Mouse (Mus musculus) embryo, embryonic 9.5 days (tissue): Measurements from ENCODE around the gene Ptpra.
A peak's percentile ranks its signal among the peaks of the same experiment; 100 is the strongest.

ENCODE experiments used
- DNase-seq: peaks from one replicate; pipeline ENCODE4 v3.0.0-alpha.2; 2017; ENCODE audit errors: extremely low spot score

Gene Ptpra

DNA sequence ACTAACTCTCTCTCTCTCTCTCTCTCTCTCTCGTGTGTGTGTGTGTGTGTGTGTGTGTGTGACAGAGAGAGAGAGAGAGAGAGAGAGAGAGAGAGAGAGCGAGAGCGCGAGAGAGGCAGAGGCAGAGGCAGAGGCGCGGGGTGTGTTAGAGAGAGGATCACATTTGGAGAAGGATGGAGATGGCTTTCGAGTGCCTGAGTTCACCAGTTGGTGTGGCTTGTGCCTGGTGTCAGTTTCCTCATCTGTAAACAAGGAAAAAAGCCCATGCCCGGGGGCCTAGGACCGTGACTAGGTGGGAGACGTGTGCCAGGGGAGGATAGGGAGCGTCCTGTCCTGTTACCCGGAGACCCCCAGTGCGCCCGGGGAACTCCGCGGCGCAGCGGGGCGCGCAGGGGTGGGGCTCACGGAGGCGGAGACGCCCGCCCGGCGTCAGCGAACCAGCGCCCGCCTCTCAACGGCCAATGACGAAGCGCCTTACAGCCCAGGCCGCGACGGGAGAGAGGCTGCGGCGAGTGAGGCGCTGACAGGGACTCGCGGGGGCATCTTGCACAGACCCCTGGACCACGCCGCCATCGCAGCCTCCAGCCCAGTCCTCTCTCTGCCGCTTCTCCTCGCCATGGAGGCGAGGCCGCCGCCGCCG is at the start of gene Ptpra:
TSS of gene Ptpra (plus strand) at position 485 of the 640 bp plus-strand sequence.
- DNase-seq: peak; percentile 92

DNA sequence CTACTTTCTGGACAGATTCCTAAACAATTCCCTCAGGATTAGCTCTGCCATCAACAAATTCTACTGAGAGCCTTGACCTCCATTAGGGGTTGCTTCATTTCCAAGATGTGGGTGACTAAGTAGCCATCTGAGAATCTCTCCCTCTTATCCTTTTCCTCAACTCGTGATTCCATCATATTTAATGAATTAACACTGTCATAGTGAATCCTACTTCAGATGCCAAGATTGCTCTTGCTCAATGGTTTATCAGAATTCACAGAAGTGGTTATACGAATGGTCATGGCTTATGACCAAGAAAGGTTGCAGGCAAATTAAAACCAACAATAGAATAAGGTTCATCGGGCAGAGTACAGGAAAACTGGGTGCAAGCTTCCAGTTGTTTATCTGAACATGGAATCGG is 48.2 kb upstream of the Ptpra start:
- DNase-seq: no peak

DNA sequence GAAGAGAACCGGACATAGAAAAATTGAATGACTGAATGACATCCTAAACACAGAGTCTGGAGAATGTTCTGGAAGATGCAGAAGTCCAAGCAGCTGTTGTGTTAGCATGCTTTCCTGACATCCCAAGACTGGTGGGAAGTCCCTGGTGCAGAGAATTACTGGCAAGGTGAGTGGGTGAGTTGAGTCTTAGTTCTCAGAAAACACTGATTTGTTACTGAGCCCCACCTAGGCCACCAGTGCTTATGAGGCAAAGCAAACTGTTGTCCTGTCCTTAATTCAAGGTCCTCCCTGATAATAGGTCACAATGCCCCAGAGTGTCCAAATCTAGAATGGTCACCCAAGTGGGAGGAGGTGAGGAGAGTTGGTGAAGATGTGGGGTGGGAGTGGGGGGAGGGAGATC is 45.1 kb upstream of the Ptpra start, which contains the start of the genes Gm28372 and 1700020A23Rik:
TSS of gene Gm28372 (plus strand) at position 301 of the 400 bp plus-strand sequence.
TSS of gene 1700020A23Rik (plus strand) at position 321 of the 400 bp plus-strand sequence.
- no peak for DNase-seq

DNA sequence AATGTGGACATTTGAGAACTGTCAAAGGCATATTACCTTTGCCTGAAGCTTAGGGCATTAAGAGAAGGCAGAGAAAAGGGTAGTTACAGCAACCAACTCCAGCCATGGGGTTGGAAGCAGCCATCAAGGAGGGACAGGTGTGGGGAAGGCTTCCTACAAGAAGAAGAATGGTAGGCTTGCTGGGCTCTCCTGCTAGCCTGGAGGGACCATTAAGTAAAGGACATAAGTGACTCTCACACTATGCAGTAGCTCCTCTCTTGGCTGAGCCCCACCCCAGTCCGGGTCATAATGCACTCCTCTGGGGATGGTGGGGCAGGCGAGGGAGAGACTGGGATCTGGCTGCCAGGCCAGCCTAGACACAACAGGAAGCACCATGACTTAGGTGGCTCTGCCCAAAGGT is 43.9 kb upstream of the Ptpra start, which contains the start of gene Tmem239:
TSS of gene Tmem239 (plus strand) at position 301 of the 400 bp plus-strand sequence.
- no peak for DNase-seq

DNA sequence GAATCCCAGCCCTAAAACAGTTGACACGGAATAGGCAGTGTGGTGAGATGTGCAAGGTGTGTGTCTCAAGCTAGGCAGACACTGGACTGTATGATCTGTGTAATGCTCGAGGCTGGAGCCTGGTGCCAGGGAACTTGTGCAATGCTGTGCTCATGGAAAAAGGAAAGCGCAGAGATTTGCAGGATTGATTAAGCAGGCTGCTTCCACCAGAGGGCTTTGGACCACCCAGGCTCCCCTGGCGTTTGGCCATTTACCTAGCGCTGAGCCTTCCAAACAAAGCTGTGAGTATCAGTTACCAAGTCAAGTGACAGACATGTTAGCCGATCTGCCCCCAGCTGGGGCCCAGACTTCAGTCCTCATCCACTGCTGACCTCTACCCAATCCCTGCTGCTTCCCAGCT is 41.9 kb upstream of the Ptpra start:
- peak; percentile 41 for DNase-seq

DNA sequence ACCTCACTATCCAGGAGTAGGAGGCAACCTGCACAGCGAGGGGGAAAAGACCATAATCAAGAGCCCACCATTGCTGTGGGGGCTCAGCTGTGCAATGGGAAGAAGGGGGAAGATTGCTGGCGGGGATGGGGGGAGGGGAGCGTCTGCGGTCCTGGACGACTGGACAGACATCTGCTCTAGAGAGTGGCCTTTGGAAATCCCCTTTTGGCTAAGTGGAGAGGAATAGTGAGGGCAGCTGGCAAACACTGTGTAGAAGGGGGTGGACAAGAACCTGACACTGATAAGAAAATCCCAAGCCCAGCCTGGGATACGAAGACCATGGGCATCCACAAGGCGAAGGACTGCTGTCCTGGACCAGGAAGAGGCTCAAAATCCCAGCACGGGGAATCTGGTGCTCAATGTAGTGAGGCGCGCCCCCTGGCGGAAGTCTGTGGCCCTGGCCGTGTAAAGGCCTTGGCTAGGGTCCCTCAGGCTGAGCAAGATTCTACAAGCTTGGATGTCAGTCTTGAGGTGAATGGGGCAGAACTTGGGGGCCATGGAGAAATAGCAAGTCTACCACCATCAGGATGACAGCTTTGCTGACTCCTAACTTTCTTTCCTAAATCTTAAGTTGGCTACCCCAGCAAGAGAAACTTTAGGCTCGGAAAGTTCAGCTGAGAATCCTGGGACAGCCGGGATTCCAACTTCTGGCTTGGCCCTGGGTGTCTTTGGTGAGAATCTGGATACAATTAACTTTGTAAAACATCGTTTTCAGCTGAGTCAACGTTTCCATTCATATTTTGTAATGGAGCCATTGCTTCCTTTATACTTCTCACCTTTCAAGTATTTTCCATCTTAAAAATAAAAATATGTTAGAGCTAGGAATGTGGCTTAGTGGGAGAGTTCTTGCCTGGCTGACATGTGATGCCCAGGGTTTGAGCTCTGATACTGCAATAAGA is 38.3 kb upstream of the Ptpra start:
- DNase-seq: peak; percentile 82

DNA sequence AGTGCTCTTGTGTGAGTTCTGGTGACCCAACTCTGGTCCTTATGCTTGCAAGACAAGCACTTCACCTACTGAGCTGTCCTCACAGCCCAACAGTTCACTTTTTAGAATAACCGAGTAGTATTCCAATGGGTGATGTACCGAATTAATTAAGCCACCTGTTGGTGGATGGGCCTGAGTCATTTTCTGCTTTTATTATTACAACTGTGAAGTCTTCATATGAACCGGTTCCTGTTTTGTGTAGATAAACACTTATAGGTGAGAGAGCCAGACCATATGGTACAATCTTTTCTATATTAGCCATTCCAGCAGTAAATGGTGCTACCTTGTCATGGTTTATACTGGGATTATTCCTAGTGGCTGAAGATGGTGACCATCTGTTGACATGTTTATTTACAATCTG is 37.3 kb upstream of the Ptpra start:
- no peak for DNase-seq

DNA sequence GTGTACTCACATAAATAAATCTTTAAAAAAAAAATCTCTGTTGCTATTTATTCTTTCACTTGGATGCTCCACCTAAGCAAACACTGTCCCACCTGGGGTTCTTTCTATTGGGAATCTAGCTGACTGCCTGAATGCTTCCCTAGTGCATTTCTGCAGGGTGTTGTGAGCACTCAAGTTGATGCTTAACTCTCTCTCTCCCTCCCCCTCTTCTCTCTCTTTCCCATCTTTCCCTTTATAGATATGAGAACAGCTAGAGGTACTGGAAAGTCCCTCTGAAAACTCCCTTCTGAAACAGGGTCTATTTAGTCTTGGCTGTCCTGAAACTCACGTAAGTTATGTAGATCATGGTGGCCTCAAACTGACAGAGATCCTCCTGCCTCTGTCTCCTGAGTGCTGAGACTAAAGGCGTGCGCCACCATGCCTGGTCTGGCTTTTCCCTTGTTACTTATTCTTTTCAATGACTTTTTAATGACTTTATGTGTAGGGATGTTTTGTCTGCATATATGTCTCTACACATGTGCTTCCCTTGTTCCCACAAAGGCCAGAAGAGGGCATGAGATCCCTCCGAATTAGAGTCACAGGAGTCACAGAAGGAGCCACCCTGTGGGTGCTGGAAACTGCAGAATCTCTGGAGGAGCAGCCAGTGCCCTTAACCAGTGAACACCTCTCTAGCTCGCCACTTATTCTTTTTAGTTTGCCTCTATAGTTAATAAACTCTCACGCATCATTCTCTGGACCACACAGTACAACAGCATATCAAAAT is 35.8 kb upstream of the Ptpra start:
- no peak for DNase-seq

DNA sequence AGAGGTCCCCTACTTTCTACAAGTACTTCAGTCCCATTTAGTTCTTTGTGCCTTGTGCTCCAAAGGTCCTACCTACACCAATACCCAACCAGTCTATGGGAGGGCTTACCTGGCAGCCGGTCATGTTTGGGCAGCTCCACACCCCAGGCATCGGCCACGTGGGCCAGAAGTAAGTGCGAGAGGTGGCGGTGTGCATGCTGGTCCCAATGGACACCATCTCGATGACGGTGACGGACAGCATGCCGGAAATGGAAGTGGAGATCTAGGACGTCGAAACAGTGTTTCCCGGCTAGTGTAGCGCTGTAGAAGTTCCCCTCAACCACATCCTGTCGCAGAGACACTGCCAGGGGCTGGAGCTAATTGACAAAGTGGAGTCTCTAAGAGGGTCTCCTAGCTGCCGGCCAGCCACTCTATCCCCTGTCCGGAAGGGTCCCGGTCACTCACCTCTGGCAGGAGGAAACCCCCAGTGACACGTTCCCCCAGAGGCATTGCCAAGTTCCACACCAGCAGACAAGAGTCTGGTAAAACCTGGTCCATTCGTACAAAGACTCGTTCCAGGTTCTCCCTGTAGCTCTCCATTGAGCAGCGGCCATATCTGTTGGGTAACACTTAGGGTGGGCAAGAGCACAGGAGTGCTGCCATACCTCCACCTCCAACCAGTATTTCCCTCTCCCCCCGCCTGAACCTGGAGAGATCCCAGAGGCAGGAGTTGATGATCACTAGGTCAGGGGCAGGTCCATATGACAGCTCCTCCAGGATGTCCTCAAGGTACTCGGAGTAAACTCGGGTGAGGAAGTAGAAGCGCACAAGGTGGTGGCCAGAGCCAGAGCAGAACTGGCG is 28.1 kb upstream of the Ptpra start:
- no peak for DNase-seq

DNA sequence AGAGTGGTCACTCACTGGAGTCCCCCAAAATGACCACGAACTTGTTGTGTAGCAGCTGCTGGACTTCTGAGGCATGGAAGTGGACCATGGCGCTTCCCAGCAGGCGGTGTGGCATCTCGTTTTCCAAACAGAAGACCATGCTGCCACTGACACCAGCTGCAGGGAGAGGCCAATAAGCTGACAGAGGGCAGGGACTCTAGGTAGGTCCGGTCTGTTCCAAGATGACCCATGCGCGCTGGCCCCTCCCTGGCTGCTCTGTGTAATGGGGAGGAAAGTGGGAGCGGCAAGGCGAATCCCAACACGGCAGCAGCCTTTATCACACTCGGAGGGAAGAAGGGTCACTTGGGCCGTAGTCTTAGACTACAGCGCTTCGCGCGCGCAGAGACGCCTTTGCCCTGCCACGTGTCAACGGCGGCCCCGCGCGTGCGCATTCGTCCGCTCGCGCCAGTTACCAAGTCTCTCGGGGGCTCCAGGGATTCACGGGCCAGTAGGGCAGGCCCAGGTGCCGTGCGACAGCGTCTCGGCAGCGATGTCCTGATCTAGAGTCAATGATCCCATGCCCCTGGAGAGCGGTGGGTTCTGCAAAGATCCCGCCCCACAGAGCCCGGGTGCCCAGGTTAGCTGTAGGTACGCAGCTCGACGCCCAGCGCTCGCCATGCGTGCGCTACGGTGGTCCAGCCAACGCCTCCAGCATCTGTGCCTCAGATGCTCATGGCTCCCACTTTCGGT is 26.5 kb upstream of the Ptpra start:
- no peak for DNase-seq

DNA sequence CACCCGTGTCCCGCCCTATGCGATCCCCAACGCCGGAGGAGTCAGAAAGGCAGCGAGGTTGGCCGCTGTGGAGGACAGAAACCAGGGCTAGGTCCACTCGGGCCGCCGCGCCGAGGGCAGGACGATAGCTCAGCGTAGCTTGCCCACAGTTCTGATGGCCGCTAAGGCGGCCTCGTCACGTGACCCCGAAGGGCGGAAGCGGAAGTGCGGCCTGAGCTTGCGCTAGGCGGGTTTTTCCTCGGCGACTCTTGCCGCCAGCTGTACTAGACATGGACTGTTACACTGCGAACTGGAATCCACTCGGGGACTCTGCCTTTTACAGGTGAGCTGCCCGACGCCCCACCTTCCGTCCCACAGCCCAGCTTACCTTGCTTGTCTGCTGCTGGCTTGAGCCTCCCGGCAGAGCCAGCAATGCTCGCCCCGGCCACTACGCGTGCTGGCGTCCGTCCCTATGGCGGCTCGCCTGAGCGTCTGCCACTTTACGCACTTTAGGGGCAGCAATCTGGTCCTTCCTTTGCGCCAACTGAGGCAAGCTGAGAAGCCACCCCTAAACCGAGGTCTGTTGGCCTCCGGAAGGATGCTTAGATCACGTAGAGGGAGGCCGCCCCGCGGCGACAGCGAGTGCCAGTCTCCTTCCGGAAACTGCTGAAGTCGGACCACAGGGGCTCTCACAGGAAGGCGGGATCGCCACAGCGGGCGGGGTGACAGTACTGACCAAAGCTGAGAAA is 25.8 kb upstream of the Ptpra start, which contains the start of the genes Vps16 and Pced1a:
TSS of gene Vps16 (plus strand) at position 214 of the 728 bp plus-strand sequence.
TSS of gene Pced1a (minus strand) at position 576 of the 728 bp plus-strand sequence.
- peak; percentile 91 for DNase-seq

DNA sequence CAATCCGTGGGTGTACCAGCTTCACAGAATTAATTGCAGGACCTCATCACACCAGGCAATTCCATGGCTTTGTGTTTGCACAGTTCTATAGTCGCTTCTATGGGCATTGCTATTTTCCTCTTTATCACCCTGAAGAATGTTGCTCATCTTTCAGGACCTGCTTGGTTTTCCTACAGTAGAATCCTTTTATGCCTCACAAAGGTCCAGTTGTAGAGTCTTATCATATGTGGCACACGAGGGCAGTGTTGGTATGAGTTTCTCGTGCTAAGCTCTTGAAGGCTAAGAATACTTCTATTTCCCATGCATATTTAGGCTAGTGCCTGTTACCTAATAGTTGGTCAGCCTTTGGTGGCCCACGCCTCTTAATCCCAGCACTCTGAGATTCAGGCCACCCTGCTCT is 25.0 kb upstream of the Ptpra start:
- DNase-seq: no peak

DNA sequence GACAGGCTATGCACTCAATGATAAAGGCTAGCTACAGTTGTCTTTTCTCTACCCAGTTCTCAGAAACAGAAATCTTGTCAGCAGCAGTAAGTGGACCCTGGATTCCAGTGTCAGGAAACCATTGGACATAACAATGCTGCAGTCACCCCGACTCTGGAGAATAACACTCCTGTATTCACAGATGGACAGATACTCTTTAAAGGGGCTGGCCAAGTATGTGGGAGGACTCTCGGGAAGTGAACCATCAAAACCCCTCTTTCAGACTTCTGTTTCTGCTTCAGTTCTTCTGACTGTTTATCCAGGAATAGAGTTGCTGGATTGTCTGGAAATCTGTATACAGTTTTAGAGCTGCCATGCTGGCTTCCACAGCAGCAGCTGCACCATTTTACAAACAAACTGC is 20.2 kb upstream of the Ptpra start:
- DNase-seq: no peak

DNA sequence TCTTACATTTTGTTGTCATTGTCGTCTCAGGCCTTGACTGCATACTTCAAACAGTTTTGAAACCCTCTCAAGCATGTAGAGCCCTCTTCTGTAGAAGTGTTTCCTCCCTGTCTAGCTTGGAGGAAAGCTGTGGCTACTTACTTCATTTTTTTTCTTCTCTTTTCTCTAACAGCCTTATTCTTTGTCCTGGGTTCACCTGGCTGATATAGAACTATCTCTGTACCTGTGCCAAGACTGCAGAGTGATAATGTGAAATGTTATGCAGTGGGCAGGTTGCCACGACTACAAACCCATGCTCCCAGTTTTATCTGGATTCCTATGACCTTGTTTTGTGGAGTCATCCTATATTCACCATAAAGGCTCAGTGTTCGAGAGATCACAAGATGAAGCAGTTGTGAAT is 19.6 kb upstream of the Ptpra start:
- no peak for DNase-seq

DNA sequence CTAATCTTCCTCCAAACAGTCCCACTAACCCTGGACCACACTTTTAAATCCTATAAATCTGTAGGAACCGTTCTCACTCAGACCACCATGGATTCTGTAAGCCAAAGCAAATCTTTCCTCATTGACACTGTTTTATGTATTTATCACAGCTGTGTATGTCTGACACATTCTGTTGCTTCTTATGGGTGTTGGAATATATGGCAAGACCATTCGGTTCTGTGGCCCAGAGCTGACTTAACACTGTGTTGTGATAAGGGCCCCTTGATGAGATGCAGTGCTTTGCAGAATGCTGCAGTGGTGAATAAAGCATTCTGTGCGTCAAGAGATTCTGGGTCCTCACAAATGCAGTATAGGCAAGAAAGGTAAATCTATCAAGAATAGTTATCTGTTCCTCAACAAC is 17.9 kb upstream of the Ptpra start:
- DNase-seq: no peak

DNA sequence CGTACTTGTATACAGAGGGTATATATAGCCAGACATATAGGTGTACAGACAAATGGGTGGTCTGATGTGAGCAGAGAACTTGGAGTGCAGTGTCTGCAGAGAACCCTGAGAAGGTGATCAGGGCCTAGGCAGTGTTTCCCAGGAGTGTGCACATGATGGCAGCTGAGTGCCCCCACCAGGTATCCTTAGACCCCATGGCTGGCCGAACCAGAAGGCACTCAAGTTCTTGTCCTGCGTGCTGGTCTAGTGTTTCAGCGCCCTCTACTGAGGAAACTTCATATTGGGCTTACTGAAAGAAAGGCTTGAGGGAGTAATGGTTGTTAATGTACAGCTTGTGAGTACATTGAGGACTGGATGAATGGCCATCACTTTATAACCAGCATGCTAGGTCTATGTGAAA is 16.9 kb upstream of the Ptpra start:
- DNase-seq: peak; percentile 55

DNA sequence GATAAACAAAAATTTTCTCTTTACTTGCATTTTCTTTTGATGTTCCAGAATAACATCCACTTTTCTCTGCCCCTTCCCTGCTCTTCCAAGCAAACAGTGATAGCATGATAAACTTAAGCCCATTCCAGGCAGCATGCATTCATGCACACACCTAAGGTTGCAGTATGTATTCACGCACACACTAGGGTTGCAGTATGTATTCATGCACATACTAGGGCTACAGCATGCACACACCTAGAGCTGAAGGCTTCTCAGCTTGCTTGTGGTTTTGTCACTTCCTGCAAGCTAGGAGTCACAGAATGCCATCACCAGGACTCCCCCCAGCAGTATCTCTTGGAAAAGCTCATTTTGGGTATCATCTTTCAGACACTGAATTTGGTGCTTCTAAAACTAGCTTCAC is 13.3 kb upstream of the Ptpra start:
- DNase-seq: no peak

DNA sequence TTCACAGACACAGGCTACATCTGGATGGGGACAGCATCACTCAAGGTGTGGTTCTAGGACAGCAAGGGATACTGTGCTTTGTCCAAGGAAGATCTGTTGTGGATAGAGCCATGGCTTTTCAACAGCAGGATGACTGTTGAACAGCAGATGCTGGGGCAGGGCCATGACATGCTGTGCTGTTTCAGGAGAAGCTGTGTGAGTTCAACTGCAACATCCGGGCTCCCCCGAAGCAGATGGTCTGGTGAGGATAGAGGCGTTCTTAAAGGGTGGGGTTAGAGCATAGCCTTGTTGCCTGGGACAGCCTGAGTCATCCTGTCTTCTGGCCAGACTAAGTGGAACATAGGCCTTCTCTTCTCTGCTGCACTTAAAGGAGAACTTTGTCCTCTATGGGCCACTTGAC is 11.2 kb upstream of the Ptpra start:
- no peak for DNase-seq

DNA sequence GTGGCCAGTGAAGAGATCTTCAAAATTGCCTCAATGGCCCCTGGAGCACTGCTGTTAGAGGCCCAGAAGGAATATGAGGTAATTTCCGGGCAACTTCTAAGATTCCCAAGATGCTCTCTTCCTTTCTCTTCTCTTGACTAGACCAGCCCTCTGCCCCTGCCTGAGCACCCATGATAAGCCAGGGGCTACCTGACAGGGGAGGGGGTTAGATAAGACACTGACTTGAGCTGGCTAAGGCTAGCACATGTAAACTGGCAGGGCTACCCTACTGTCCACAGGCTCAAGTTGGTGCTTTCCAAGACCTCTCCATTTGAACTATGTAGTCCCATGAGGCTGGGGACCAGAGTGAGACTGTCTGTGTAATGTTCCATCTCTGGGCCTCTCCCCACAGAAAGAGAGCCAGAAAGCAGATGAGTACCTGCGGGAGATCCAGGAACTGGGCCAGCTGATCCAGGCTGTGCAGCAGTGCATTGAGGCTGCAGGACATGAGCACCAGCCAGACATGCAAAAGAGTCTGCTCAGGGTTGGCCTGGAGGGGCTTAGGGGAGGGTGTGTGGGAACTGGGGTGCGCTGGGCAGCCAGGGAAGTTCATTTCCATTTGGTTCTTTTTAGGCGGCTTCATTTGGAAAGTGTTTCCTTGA is 10.1 kb upstream of the Ptpra start:
- no peak for DNase-seq
